Mouse (Mus musculus) forebrain, embryonic 11.5 days (tissue): ENCODE data around the gene Wdr18. TPM values are rescaled to one million over a fixed set of nuclear protein-coding genes. Genes with fewer than 3 reads are reported as not detected.

Experiments
- ATAC-seq: fragments of 200-750 bp; cut with Nextera tagmentation; replicated peaks from 2 replicates; pipeline ENCODE4 v1.8.0; 2017; ENCODE audit warnings: moderate TSS enrichment; ENCODE audit not compliant: low FRiP score
- DNase-seq: peaks from one replicate; pipeline ENCODE4 v3.0.0-alpha.2; 2017; ENCODE audit warnings: low spot score
- H3K27ac ChIP-seq: fragments of 300-500 bp; sonication (generic); 2 replicates; pipeline ENCODE4 v1.5.1; 2014; ENCODE audit warnings: low read depth, low read length
- H3K27me3 ChIP-seq: fragments of 300-500 bp; sonication (generic); 2 replicates; pipeline ENCODE4 v1.6.1; 2014; ENCODE audit warnings: mild to moderate bottlenecking, low read length, mixed read lengths; ENCODE audit not compliant: control insufficient read depth, insufficient read depth
- H3K36me3 ChIP-seq: fragments of 300-500 bp; sonication (generic); 2 replicates; pipeline ENCODE4 v1.6.1; 2014; ENCODE audit warnings: mild to moderate bottlenecking, low read length, moderate library complexity, mixed read lengths; ENCODE audit not compliant: control insufficient read depth, insufficient read depth
- H3K4me1 ChIP-seq: fragments of 300-500 bp; sonication (generic); replicated peaks from 2 replicates; pipeline ENCODE4 v1.6.1; 2014; ENCODE audit warnings: low read length, mixed read lengths; ENCODE audit not compliant: control insufficient read depth, insufficient read depth
- H3K4me2 ChIP-seq: fragments of 300-500 bp; sonication (generic); 2 replicates; pipeline ENCODE4 v1.6.1; 2014; ENCODE audit warnings: low read depth, mild to moderate bottlenecking, low read length, moderate library complexity, mixed read lengths; ENCODE audit not compliant: severe bottlenecking
- H3K4me3 ChIP-seq: fragments of 300-500 bp; sonication (generic); 2 replicates; pipeline ENCODE4 v1.5.1; 2014; ENCODE audit warnings: low read depth, low read length
- H3K9ac ChIP-seq: fragments of 300-500 bp; sonication (generic); 2 replicates; pipeline ENCODE4 v1.6.1; 2014; ENCODE audit warnings: low read length
- H3K9me3 ChIP-seq: fragments of 300-500 bp; sonication (generic); 2 replicates; pipeline ENCODE4 v1.6.1; 2016; ENCODE audit warnings: low read length, mixed read lengths; ENCODE audit not compliant: control insufficient read depth
- WGBS: fragments of 180-500 bp; shearing (Covaris S2); extraction: QIAGEN DNeasy Blood & Tissue Kit; methylation state at CpG from one replicate; pipeline ENCODE4 v1.1.7; 2014; 5-methylcytosine and 5-hydroxymethylcytosine counted together
- polyA plus RNA-seq: library from polyadenylated mRNA; unstranded; fragments of >200 nt; fragmentation: Nextera tagmentation; extraction: Ambion mirVana; gene quantifications from 2 replicates; pipeline ENCODE4 v1.2.1, GENCODE M21; 2014

The Wdr18 gene
- polyA plus RNA-seq, 1 experiment from 2014 or later, result 111 TPM

GRCm38 (mm10) chr10:79937775-79938526, 22.0 kb upstream of the Wdr18 start:
- no peak overlapping the region for H3K4me2 ChIP-seq
- H3K27me3 ChIP-seq, result no peaks in the 10 kb centered on the region
- H3K4me3 ChIP-seq, result no peak overlapping the region
- no peaks in the 10 kb centered on the region; the same call in 1 of the 2 replicates for H3K4me1 ChIP-seq
- no peaks in the 10 kb centered on the region for H3K36me3 ChIP-seq
- H3K27ac ChIP-seq, result no peak overlapping the region
- DNase-seq (no peak), ATAC-seq (no peak)
- H3K9me3 ChIP-seq, result no peaks in the 10 kb centered on the region
- H3K9ac ChIP-seq, result no peak overlapping the region
- WGBS, result 63% methylated on average over 11 of the region's 11 CpGs

- H3K9ac ChIP-seq, result no peak overlapping the region
- H3K36me3 ChIP-seq, result no peaks in the 10 kb centered on the region
- DNase-seq, result no peak
- H3K4me3 ChIP-seq, result no peak overlapping the region
- H3K27ac ChIP-seq, result no peak overlapping the region
- H3K9me3 ChIP-seq, result no peaks in the 10 kb centered on the region
- no peaks in the 10 kb centered on the region for H3K27me3 ChIP-seq
- H3K4me1 ChIP-seq, result peaks cover 9% of the 10 kb centered on the region
- WGBS, result 78% methylated on average over 7 of the region's 7 CpGs
- no peak overlapping the region for H3K4me2 ChIP-seq
- ATAC-seq, result no peak
These were observed 19.2 kb upstream of the Wdr18 start for GRCm38 (mm10) chr10:79940749-79941148.

GRCm38 (mm10) chr10:79942988-79943387, 17.0 kb upstream of the Wdr18 start:
- H3K36me3 ChIP-seq, result no peaks in the 10 kb centered on the region
- DNase-seq, result no peak
- H3K4me2 ChIP-seq, result no peak overlapping the region
- no peak overlapping the region for H3K4me3 ChIP-seq
- 80% methylated on average over 1 of the region's 1 CpGs for WGBS
- no peak overlapping the region for H3K9ac ChIP-seq
- H3K27ac ChIP-seq, result no peak overlapping the region
- no peak for ATAC-seq
- no peaks in the 10 kb centered on the region for H3K9me3 ChIP-seq
- H3K27me3 ChIP-seq, result no peaks in the 10 kb centered on the region
- peaks cover 23% of the 10 kb centered on the region for H3K4me1 ChIP-seq

GRCm38 (mm10) chr10:79943471-79943901, 16.5 kb upstream of the Wdr18 start:
- DNase-seq (no peak), ATAC-seq (no peak)
- Histone ChIP-seq H3K4me1 (peaks cover 23% of the 10 kb centered on the region), H3K4me2 (no peak overlapping the region), H3K9me3 (no peaks in the 10 kb centered on the region), H3K36me3 (no peaks in the 10 kb centered on the region), H3K4me3 (no peak overlapping the region), H3K9ac (no peak overlapping the region), H3K27ac (no peak overlapping the region), H3K27me3 (no peaks in the 10 kb centered on the region)
- WGBS, result 86% methylated on average over 9 of the region's 9 CpGs

GRCm38 (mm10) chr10:79945507-79946234, 14.3 kb upstream of the Wdr18 start:
- Histone ChIP-seq H3K4me3 (no peak overlapping the region), H3K27ac (peak overlapping the region; percentile 68), H3K36me3 (no peaks in the 10 kb centered on the region; the same call in 1 of the 2 replicates), H3K4me2 (peak overlapping the region; percentile 24; the same call in 1 of the 2 replicates), H3K4me1 (peaks cover 23% of the 10 kb centered on the region), H3K27me3 (no peaks in the 10 kb centered on the region), H3K9me3 (no peaks in the 10 kb centered on the region), H3K9ac (peak overlapping the region; percentile 27)
- DNase-seq (peak; percentile 83), ATAC-seq (peak; percentile 70)
- WGBS, result 14% methylated on average over 16 of the region's 16 CpGs

- DNase-seq (no peak), ATAC-seq (no peak)
- Histone ChIP-seq H3K36me3 (no peaks in the 10 kb centered on the region; the same call in 1 of the 2 replicates), H3K27ac (no peak overlapping the region; the same call in 1 of the 2 replicates), H3K4me2 (peak overlapping the region; percentile 8; the same call in 1 of the 2 replicates), H3K27me3 (no peaks in the 10 kb centered on the region), H3K4me1 (peaks cover 23% of the 10 kb centered on the region), H3K9me3 (no peaks in the 10 kb centered on the region), H3K9ac (peak overlapping the region; percentile 39), H3K4me3 (no peak overlapping the region)
- 8% methylated on average over 7 of the region's 7 CpGs for WGBS
These were observed 13.1 kb upstream of the Wdr18 start for GRCm38 (mm10) chr10:79946752-79947322.

GRCm38 (mm10) chr10:79947502-79947901, 12.4 kb upstream of the Wdr18 start:
- Histone ChIP-seq H3K9ac (peak overlapping the region; percentile 23; the same call in 1 of the 2 replicates), H3K4me3 (no peak overlapping the region), H3K36me3 (no peaks in the 10 kb centered on the region; the same call in 1 of the 2 replicates), H3K9me3 (no peaks in the 10 kb centered on the region), H3K4me1 (peaks cover 23% of the 10 kb centered on the region), H3K27ac (no peak overlapping the region), H3K27me3 (no peaks in the 10 kb centered on the region), H3K4me2 (no peak overlapping the region)
- ATAC-seq (no peak), DNase-seq (no peak)
- 69% methylated on average over 6 of the region's 6 CpGs for WGBS

- 91% methylated on average over 4 of the region's 4 CpGs for WGBS
- no peak for DNase-seq
- Histone ChIP-seq H3K9me3 (no peaks in the 10 kb centered on the region), H3K27ac (no peak overlapping the region), H3K9ac (no peak overlapping the region), H3K36me3 (no peaks in the 10 kb centered on the region; the same call in 1 of the 2 replicates), H3K4me2 (no peak overlapping the region), H3K4me3 (no peak overlapping the region), H3K4me1 (peaks cover 19% of the 10 kb centered on the region), H3K27me3 (no peaks in the 10 kb centered on the region)
- no peak for ATAC-seq
These were observed 10.1 kb upstream of the Wdr18 start for GRCm38 (mm10) chr10:79949873-79950272.
